Mouse (Mus musculus) myocyte (in vitro differentiated cells): ENCODE measurements around the gene Aldh3b1.

ENCODE experiments used
- CEBPB ChIP-seq: IDR thresholded peaks from 2 replicates; pipeline ENCODE4 v1.6.1; 2011; ENCODE audit warnings: mild to moderate bottlenecking, moderate library complexity; ENCODE audit not compliant: poor library complexity, insufficient read depth, severe bottlenecking
- E2F4 ChIP-seq: IDR thresholded peaks from one replicate; pipeline ENCODE4 v1.6.1; 2011; ENCODE audit warnings: mild to moderate bottlenecking, control low read depth, moderate library complexity; ENCODE audit not compliant: insufficient read depth
- MAX ChIP-seq: IDR thresholded peaks from one replicate; pipeline ENCODE4 v1.6.1; 2011; ENCODE audit warnings: low read depth, mild to moderate bottlenecking, control low read depth
- MYOD1 ChIP-seq, 3 experiments: IDR thresholded peaks; one replicate each; pipeline ENCODE4 v1.6.1; 2011; ENCODE audit warnings: control low read depth in 2 of 3, low read depth in 2 of 3, mild to moderate bottlenecking in 2 of 3, moderate library complexity in 1 of 3; ENCODE audit not compliant: insufficient read length in 2 of 3, control insufficient read depth in 1 of 3
- MYOG ChIP-seq, 3 experiments: IDR thresholded peaks; one replicate each; pipeline ENCODE4 v1.6.1; 2011; ENCODE audit warnings: control low read depth in 2 of 3, low read depth in 2 of 3, mild to moderate bottlenecking in 2 of 3; ENCODE audit not compliant: insufficient read length in 2 of 3, control insufficient read depth in 1 of 3, insufficient read depth in 1 of 3
- POLR2A ChIP-seq: IDR thresholded peaks from one replicate; pipeline ENCODE4 v1.6.1; 2011; ENCODE audit warnings: low read depth, mild to moderate bottlenecking, control low read depth, moderate library complexity; ENCODE audit not compliant: insufficient read length
- POLR2AphosphoS2 ChIP-seq: IDR thresholded peaks from one replicate; pipeline ENCODE4 v1.6.1; 2011; ENCODE audit warnings: low read depth, control low read depth; ENCODE audit not compliant: insufficient read length
- REST ChIP-seq: IDR thresholded peaks from one replicate; pipeline ENCODE4 v1.6.1; 2011; ENCODE audit warnings: mild to moderate bottlenecking, control low read depth, moderate library complexity; ENCODE audit not compliant: insufficient read depth, insufficient read length
- SRF ChIP-seq: IDR thresholded peaks from one replicate; pipeline ENCODE4 v1.6.1; 2011; ENCODE audit warnings: low read depth; ENCODE audit not compliant: control insufficient read depth, insufficient read length
- TCF12 ChIP-seq: IDR thresholded peaks from one replicate; pipeline ENCODE4 v1.6.1; 2011; ENCODE audit warnings: mild to moderate bottlenecking, control low read depth; ENCODE audit not compliant: poor library complexity, insufficient read depth, severe bottlenecking
- USF1 ChIP-seq: IDR thresholded peaks from one replicate; pipeline ENCODE4 v1.6.1; 2011; ENCODE audit warnings: low read depth, mild to moderate bottlenecking, control low read depth, moderate library complexity

- no peak for TF ChIP-seq REST
- no peak for TF ChIP-seq MYOG (IDR thresholded peaks at IDR 0.05; ENCODE audit: control insufficient read depth in 1 of 3, insufficient read depth in 1 of 3, insufficient read length in 2 of 3, low read depth in 2 of 3)
- TF ChIP-seq POLR2A, result no peak
- no peak for TF ChIP-seq MYOD1 (IDR thresholded peaks at IDR 0.05; ENCODE audit: control insufficient read depth in 1 of 3, insufficient read length in 2 of 3, low read depth in 2 of 3)
- no peak for TF ChIP-seq USF1
- no peak for TF ChIP-seq E2F4
- TF ChIP-seq POLR2AphosphoS2, result no peak
- no peak for TF ChIP-seq MAX
- TF ChIP-seq TCF12, result no peak
- TF ChIP-seq SRF, result no peak
- TF ChIP-seq CEBPB, result no peak
Measured at GRCm38 (mm10) chr19:3924190-3924589, 5.4 kb downstream of the Aldh3b1 start.
